Mouse (Mus musculus) urinary bladder, postnatal 14 days (tissue): Measurements from ENCODE around the gene Nup205.
A peak's percentile ranks its signal among the peaks of the same experiment; 100 is the strongest.
"Not testable (repeated sequence)": the region's sequence is repeated elsewhere in the genome, so short reads cannot be mapped to it uniquely, and the experiment has no call there.

ENCODE experiments used
- DNase-seq: peaks from one replicate; pipeline ENCODE4 v3.0.0; 2021; ENCODE audit warnings: low spot score

The Nup205 gene

GRCm38 (mm10) chr6:35176979-35177649 lies at the start of gene Nup205:
Gene Nup205, plus strand, starts transcription at chr6:35177421.
- peak; percentile 76 for DNase-seq

GRCm38 (mm10) chr6:35132806-35133205 lies 44.4 kb upstream of the Nup205 start:
- no peak for DNase-seq

- no peak for DNase-seq
Measured at GRCm38 (mm10) chr6:35133246-35133578, 44.0 kb upstream of the Nup205 start.

GRCm38 (mm10) chr6:35133579-35134488 lies 43.4 kb upstream of the Nup205 start, which contains the start of gene Cnot4:
Gene Cnot4, minus strand, starts transcription at chr6:35133724.
- DNase-seq: peak; percentile 99

GRCm38 (mm10) chr6:35134844-35135243 lies 42.4 kb upstream of the Nup205 start:
- no peak for DNase-seq

GRCm38 (mm10) chr6:35140351-35140750 lies 36.9 kb upstream of the Nup205 start:
- DNase-seq: no peak

- DNase-seq: no peak
Measured at GRCm38 (mm10) chr6:35145569-35145968, 31.7 kb upstream of the Nup205 start.

- no peak for DNase-seq
Measured at GRCm38 (mm10) chr6:35147726-35148422, 29.3 kb upstream of the Nup205 start.

GRCm38 (mm10) chr6:35154540-35154939 lies 22.7 kb upstream of the Nup205 start:
- DNase-seq: no peak

GRCm38 (mm10) chr6:35169250-35169649 lies 8.0 kb upstream of the Nup205 start:
- no peak for DNase-seq

- DNase-seq: not testable (repeated sequence)
Measured at GRCm38 (mm10) chr6:35172028-35172427, 5.2 kb upstream of the Nup205 start.

GRCm38 (mm10) chr6:35173181-35173580 lies 4.0 kb upstream of the Nup205 start:
- no peak for DNase-seq

- no peak for DNase-seq
Measured at GRCm38 (mm10) chr6:35177650-35178272, 540 bp downstream of the Nup205 start.

- DNase-seq: not testable (repeated sequence)
Measured at GRCm38 (mm10) chr6:35179299-35179698, 2.1 kb downstream of the Nup205 start.

- no peak for DNase-seq
Measured at GRCm38 (mm10) chr6:35184781-35185180, 7.6 kb downstream of the Nup205 start.

- no peak for DNase-seq
Measured at GRCm38 (mm10) chr6:35191198-35191597, 14.0 kb downstream of the Nup205 start.

GRCm38 (mm10) chr6:35225696-35226095 lies 48.5 kb downstream of the Nup205 start:
- no peak for DNase-seq

- DNase-seq: no peak
Measured at GRCm38 (mm10) chr6:35229415-35229814, 52.2 kb downstream of the Nup205 start.

GRCm38 (mm10) chr6:35236108-35236785 lies 59.0 kb downstream of the Nup205 start:
- no peak for DNase-seq

GRCm38 (mm10) chr6:35243252-35243651 lies 66.0 kb downstream of the Nup205 start:
- no peak for DNase-seq

GRCm38 (mm10) chr6:35243989-35244388 lies 66.8 kb downstream of the Nup205 start:
- no peak for DNase-seq

- no peak for DNase-seq
Measured at GRCm38 (mm10) chr6:35245086-35245485, 67.9 kb downstream of the Nup205 start.
